Mouse (Mus musculus): ENCODE data around the gene Steap3.
A peak's percentile ranks its signal among the peaks of the same experiment; 100 is the strongest.
"Not testable (repeated sequence)": the region's sequence is repeated elsewhere in the genome, so short reads cannot be mapped to it uniquely, and the experiment has no call there.

Steap3 gene

GRCm38 (mm10) chr1:120272605-120273004 is at the start of gene Steap3:
Gene Steap3 (minus strand): TSS chr1:120272705.
- DNase-seq (ENCODE audit: low spot score): no peak

GRCm38 (mm10) chr1:120321270-120322021 is 48.9 kb upstream of the Steap3 start:
- no peak for DNase-seq (ENCODE audit: low spot score)

GRCm38 (mm10) chr1:120305801-120306200 is 33.3 kb upstream of the Steap3 start:
- DNase-seq (ENCODE audit: low spot score): no peak

- DNase-seq (ENCODE audit: low spot score): no peak
Observed at GRCm38 (mm10) chr1:120296936-120297335, 24.4 kb upstream of the Steap3 start.

- DNase-seq (ENCODE audit: low spot score): no peak
Observed at GRCm38 (mm10) chr1:120293803-120294202, 21.3 kb upstream of the Steap3 start.

- no peak for DNase-seq (ENCODE audit: low spot score)
Observed at GRCm38 (mm10) chr1:120291709-120292108, 19.2 kb upstream of the Steap3 start.

- no peak for DNase-seq (ENCODE audit: low spot score)
Observed at GRCm38 (mm10) chr1:120289843-120290242, 17.3 kb upstream of the Steap3 start.

- DNase-seq (ENCODE audit: low spot score): no peak
Observed at GRCm38 (mm10) chr1:120287679-120288078, 15.2 kb upstream of the Steap3 start.

GRCm38 (mm10) chr1:120276058-120276457 is 3.6 kb upstream of the Steap3 start:
- DNase-seq (ENCODE audit: low spot score): not testable (repeated sequence)

- DNase-seq (ENCODE audit: low spot score): no peak
Observed at GRCm38 (mm10) chr1:120275224-120275623, 2.7 kb upstream of the Steap3 start.

- no peak for DNase-seq (ENCODE audit: low spot score)
Observed at GRCm38 (mm10) chr1:120270882-120271281, 1.6 kb downstream of the Steap3 start.

GRCm38 (mm10) chr1:120270115-120270514 is 2.4 kb downstream of the Steap3 start:
- no peak for DNase-seq (ENCODE audit: low spot score)

GRCm38 (mm10) chr1:120267631-120268030 is 4.9 kb downstream of the Steap3 start:
- DNase-seq (ENCODE audit: low spot score): no peak

GRCm38 (mm10) chr1:120266460-120266859 is 6.0 kb downstream of the Steap3 start:
- no peak for DNase-seq (ENCODE audit: low spot score)

GRCm38 (mm10) chr1:120264861-120265686 is 7.4 kb downstream of the Steap3 start:
- DNase-seq (ENCODE audit: low spot score): peak; percentile 78

GRCm38 (mm10) chr1:120263226-120263625 is 9.3 kb downstream of the Steap3 start:
- no peak for DNase-seq (ENCODE audit: low spot score)

- DNase-seq (ENCODE audit: low spot score): no peak
Observed at GRCm38 (mm10) chr1:120261166-120261565, 11.3 kb downstream of the Steap3 start.

GRCm38 (mm10) chr1:120259249-120259648 is 13.3 kb downstream of the Steap3 start:
- no peak for DNase-seq (ENCODE audit: low spot score)

GRCm38 (mm10) chr1:120258744-120259143 is 13.8 kb downstream of the Steap3 start:
- no peak for DNase-seq (ENCODE audit: low spot score)

GRCm38 (mm10) chr1:120258245-120258644 is 14.3 kb downstream of the Steap3 start:
- no peak for DNase-seq (ENCODE audit: low spot score)

- no peak for DNase-seq (ENCODE audit: low spot score)
Observed at GRCm38 (mm10) chr1:120253751-120254150, 18.8 kb downstream of the Steap3 start.

- DNase-seq (ENCODE audit: low spot score): no peak
Observed at GRCm38 (mm10) chr1:120252519-120253160, 19.9 kb downstream of the Steap3 start.

- no peak for DNase-seq (ENCODE audit: low spot score)
Observed at GRCm38 (mm10) chr1:120251193-120251592, 21.3 kb downstream of the Steap3 start.

All from embryo, embryonic 10.5 days (tissue).